Mouse (Mus musculus) ES-E14 (cell line): ENCODE measurements around the gene Dand5. TPM values are rescaled to one million over a fixed set of nuclear protein-coding genes. Genes with fewer than 3 reads are reported as not detected.

Source experiments
- DNase-seq: peaks from one replicate; pipeline ENCODE4 v3.0.0-alpha.2; 2013; ENCODE audit warnings: low read depth, low spot score
- H3K27ac ChIP-seq: 2 replicates; pipeline ENCODE4 v1.5.1; 2012; ENCODE audit warnings: low read depth, mild to moderate bottlenecking, low read length, moderate library complexity, mixed read lengths; ENCODE audit not compliant: poor library complexity, insufficient read depth, severe bottlenecking
- H3K36me3 ChIP-seq: 2 replicates; pipeline ENCODE4 v1.6.1; 2012; ENCODE audit warnings: mild to moderate bottlenecking, low read length, moderate library complexity, mixed read lengths; ENCODE audit not compliant: control insufficient read depth, poor library complexity, insufficient read depth, severe bottlenecking
- H3K4me1 ChIP-seq, 2 experiments: fragments of 150-350 bp in 1 of 2; sonication (generic) in 1 of 2; 2 replicates each; pipeline ENCODE4 v1.6.1; 2012; ENCODE audit warnings: low read length in 2 of 2, mild to moderate bottlenecking in 1 of 2, mixed read lengths in 1 of 2; ENCODE audit not compliant: control insufficient read depth in 2 of 2, insufficient read depth in 2 of 2, poor library complexity in 1 of 2
- H3K4me3 ChIP-seq, 2 experiments: fragments of 150-350 bp in 1 of 2; sonication (generic) in 1 of 2; 2 replicates each; pipeline ENCODE4 v1.5.1; 2012; ENCODE audit warnings: low read length in 2 of 2, low read depth in 1 of 2, mild to moderate bottlenecking in 1 of 2, mixed read lengths in 1 of 2; ENCODE audit not compliant: insufficient read depth in 1 of 2, poor library complexity in 1 of 2, severe bottlenecking in 1 of 2
- H3K9ac ChIP-seq: 2 replicates; pipeline ENCODE4 v1.6.1; 2012; ENCODE audit warnings: low read depth, mild to moderate bottlenecking, low read length, mixed read lengths; ENCODE audit not compliant: poor library complexity, insufficient read depth, severe bottlenecking
- H3K9me3 ChIP-seq: fragments of 150-350 bp; sonication (generic); 2 replicates; pipeline ENCODE4 v1.6.1; 2012; ENCODE audit warnings: low read depth, mild to moderate bottlenecking, low read length; ENCODE audit not compliant: control insufficient read depth, insufficient read depth
- CHD2 ChIP-seq: IDR thresholded peaks from 2 replicates; pipeline ENCODE4 v1.6.1; 2014; ENCODE audit warnings: mild to moderate bottlenecking, low read depth, low read length, inconsistent platforms
- HCFC1 ChIP-seq: IDR thresholded peaks from 2 replicates; pipeline ENCODE4 v1.6.1; 2012; ENCODE audit warnings: low read length, inconsistent platforms, borderline replicate concordance; ENCODE audit not compliant: insufficient read depth
- MAFK ChIP-seq: IDR thresholded peaks from 2 replicates; pipeline ENCODE4 v1.6.1; 2014; ENCODE audit warnings: mild to moderate bottlenecking, low read depth, low read length, inconsistent platforms; ENCODE audit not compliant: insufficient read depth
- ZC3H11A ChIP-seq: IDR thresholded peaks from 2 replicates; pipeline ENCODE4 v1.6.1; 2012; ENCODE audit warnings: low read depth, mild to moderate bottlenecking, inconsistent platforms, low read length, borderline replicate concordance
- ZNF384 ChIP-seq: IDR thresholded peaks from 2 replicates; pipeline ENCODE4 v1.6.1; 2012; ENCODE audit warnings: low read depth, low read length, inconsistent platforms
- in situ Hi-C, 2 experiments: fragments of 600-800 bp; cut with MboI; formaldehyde crosslinking; loops; one replicate each; pipeline ENCODE4 v1.15.1; 2025; ENCODE audit warnings: low sequenced_read_pairs in 2 of 2, inconsistent platforms in 1 of 2; ENCODE audit not compliant: unreplicated experiment in 2 of 2
- total RNA-seq: library from RNA; depleted of rRNA; stranded (reverse); fragments of 300-350 nt; gene quantifications from 2 replicates; pipeline ENCODE4 v1.2.3, GENCODE M21; 2012

Dand5 gene
- total RNA-seq, 1 experiment = 1.4 TPM

GRCm38 (mm10) chr8:84777899-84778637 lies 44.6 kb downstream of the Dand5 start:
- Histone ChIP-seq H3K27ac (no peak overlapping the region), H3K9me3 (no peaks in the 10 kb centered on the region), H3K4me3 (no peak overlapping the region), H3K4me1 (peaks cover 2 to 8% of the 10 kb centered on the region in 2 experiments), H3K36me3 (no peaks in the 10 kb centered on the region), H3K9ac (no peak overlapping the region)
- TF ChIP-seq MAFK = no peak
- TF ChIP-seq HCFC1 = no peak
- TF ChIP-seq ZC3H11A = no peak
- TF ChIP-seq CHD2 = no peak
- no peak for TF ChIP-seq ZNF384
- in situ Hi-C loops = loop anchor here in 1 of 2 experiments (10.0 kb wide), 1 partner anchor 73 kb away; the partner anchor contains the start of gene Lyl1
- DNase-seq = no peak

- H3K4me1 ChIP-seq = peaks cover 2 to 10% of the 10 kb centered on the region in 2 experiments
- H3K4me3 ChIP-seq = no peak overlapping the region
- in situ Hi-C loops = loop anchor here in 1 of 2 experiments (10.0 kb wide), 1 partner anchor 72 kb away; the partner anchor contains the start of gene Lyl1
- DNase-seq = no peak
- no peak overlapping the region for H3K27ac ChIP-seq
- no peaks in the 10 kb centered on the region for H3K9me3 ChIP-seq
- no peak overlapping the region for H3K9ac ChIP-seq
- no peak for TF ChIP-seq MAFK
- no peak for TF ChIP-seq ZC3H11A
- TF ChIP-seq CHD2 = no peak
- TF ChIP-seq HCFC1 = no peak
- TF ChIP-seq ZNF384 = no peak
- no peaks in the 10 kb centered on the region for H3K36me3 ChIP-seq
These were observed 46.1 kb downstream of the Dand5 start for GRCm38 (mm10) chr8:84776569-84776968.

GRCm38 (mm10) chr8:84775621-84776113 lies 47.0 kb downstream of the Dand5 start:
- Histone ChIP-seq H3K9me3 (no peaks in the 10 kb centered on the region), H3K4me3 (no peak overlapping the region), H3K4me1 (peaks cover 2 to 8% of the 10 kb centered on the region in 2 experiments), H3K36me3 (no peaks in the 10 kb centered on the region), H3K27ac (no peak overlapping the region), H3K9ac (no peak overlapping the region)
- no peak for DNase-seq
- no peak for TF ChIP-seq MAFK
- in situ Hi-C loops = loop anchor here in 1 of 2 experiments (10.0 kb wide), 1 partner anchor 71 kb away; the partner anchor contains the start of gene Lyl1

- H3K4me1 ChIP-seq = peaks cover 2 to 8% of the 10 kb centered on the region in 2 experiments
- H3K9ac ChIP-seq = no peak overlapping the region
- H3K4me3 ChIP-seq = no peak overlapping the region; a peak in 1 of 4 replicates
- H3K9me3 ChIP-seq = no peaks in the 10 kb centered on the region
- in situ Hi-C loops = loop anchor here in 1 of 2 experiments (10.0 kb wide), 1 partner anchor 70 kb away; the partner anchor contains the start of gene Lyl1
- DNase-seq = no peak
- no peaks in the 10 kb centered on the region for H3K36me3 ChIP-seq
- TF ChIP-seq CHD2 (no peak), ZC3H11A (no peak)
- H3K27ac ChIP-seq = no peak overlapping the region
These were observed 47.5 kb downstream of the Dand5 start for GRCm38 (mm10) chr8:84775105-84775591.
